Mouse (Mus musculus) mouse trophoblast stem cell (cell line): ENCODE measurements around the gene Fbxo21.

ENCODE experiments used
- in situ Hi-C, 2 experiments: fragments of 300-500 bp; cut with MseI, MboI; formaldehyde crosslinking; loops; 2 replicates in 1 of 2; 3 replicates in 1 of 2; pipeline ENCODE4 v1.15.1; 2025

Gene Fbxo21

GRCm38 (mm10) chr5:117976657-117977500 is at the start of gene Fbxo21:
Fbxo21 (plus strand) TSS chr5:117976730.
- in situ Hi-C loops, result no loop called here

- in situ Hi-C loops, result loop anchor here in 1 of 2 experiments (5.0 kb wide), 1 partner anchor 91 kb away; no protein-coding TSS in a partner anchor
These were observed 48.0 kb upstream of the Fbxo21 start for GRCm38 (mm10) chr5:117928553-117928952.

- in situ Hi-C loops, result loop anchor here (5.0 to 10.0 kb wide), 3 partner anchors 85 to 427 kb away; no protein-coding TSS in a partner anchor
These were observed 44.3 kb upstream of the Fbxo21 start for GRCm38 (mm10) chr5:117932222-117932621.

- in situ Hi-C loops, result loop anchor here (5.0 to 10.0 kb wide), 3 partner anchors 86 to 428 kb away; no protein-coding TSS in a partner anchor
These were observed 43.7 kb upstream of the Fbxo21 start for GRCm38 (mm10) chr5:117932862-117933261.

DNA sequence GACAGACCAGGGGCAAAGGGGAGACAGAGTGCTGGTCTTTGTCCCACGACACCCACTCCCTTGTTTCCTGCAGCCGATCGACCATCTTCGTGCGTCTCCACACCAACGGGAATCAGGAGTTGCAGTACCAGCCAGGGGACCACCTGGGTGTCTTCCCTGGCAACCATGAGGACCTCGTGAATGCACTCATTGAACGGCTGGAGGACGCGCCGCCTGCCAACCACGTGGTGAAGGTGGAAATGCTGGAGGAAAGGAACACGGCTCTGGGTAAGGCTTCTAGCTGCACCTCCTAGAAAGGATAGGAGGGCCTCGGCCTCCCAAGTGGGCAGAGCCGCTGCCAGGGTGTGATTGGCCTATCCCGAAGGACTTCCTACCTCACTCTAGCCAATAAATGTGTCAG is 40.2 kb upstream of the Fbxo21 start:
- in situ Hi-C loops, result loop anchor here in 1 of 2 experiments (10.0 kb wide), 1 partner anchor 432 kb away; no protein-coding TSS in a partner anchor

DNA sequence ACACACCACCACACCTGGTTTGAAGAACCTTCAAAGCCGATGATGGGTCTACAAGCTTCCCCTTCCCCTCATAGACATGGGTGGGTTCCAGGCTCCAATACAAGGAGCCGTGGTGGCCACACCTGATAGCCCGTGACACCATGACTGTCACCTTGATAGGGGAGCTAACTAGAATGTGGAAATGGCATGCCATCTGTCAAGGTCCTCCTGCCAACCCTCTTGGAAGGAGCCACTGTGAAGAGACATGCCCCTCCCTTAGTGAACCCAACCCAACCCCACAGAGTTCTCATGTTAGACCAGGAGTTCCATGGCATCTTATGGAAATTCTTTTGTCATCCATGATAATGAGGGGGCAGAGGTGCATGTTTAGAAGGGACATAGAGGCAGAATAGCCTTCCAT is 39.3 kb upstream of the Fbxo21 start:
- in situ Hi-C loops, result loop anchor here in 1 of 2 experiments (10.0 kb wide), 1 partner anchor 432 kb away; no protein-coding TSS in a partner anchor

DNA sequence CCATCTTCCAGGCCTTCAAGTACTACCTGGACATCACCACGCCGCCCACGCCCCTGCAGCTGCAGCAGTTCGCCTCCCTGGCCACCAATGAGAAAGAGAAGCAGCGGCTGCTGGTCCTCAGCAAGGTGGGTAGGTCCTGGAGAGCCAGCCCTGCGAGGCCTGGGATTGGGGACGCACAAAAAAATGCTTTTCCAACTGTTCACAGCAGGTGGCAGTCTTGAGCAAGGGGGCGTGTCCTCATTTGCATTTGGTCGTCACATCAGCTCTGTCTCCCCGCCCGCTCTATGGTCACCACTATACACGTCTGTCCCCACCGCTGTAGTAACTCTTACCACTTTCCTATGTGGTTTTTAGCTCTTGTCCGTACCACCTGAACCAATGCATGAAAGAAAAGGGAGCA is 38.3 kb upstream of the Fbxo21 start:
- in situ Hi-C loops, result loop anchor here in 1 of 2 experiments (10.0 kb wide), 1 partner anchor 433 kb away; no protein-coding TSS in a partner anchor

DNA sequence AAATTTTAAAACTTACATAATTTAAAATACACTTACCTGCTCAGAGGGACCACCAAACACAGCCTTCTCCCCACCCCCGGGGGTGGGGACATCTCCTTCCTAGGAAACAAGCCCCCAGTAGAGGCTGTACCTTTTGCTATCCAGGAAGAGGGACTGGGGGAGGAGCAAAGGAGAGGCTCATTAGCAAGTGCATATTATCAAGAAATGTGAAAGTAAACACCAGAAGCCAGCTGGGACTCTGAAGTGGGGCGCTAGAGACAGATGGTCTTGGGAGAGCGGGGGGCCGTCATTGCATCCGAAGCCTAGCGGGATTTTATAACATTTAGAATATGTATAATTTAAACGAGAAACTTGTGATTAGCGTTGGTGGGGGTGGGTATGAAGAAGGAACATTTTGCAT is 37.1 kb upstream of the Fbxo21 start:
- in situ Hi-C loops, result loop anchor here in 1 of 2 experiments (10.0 kb wide), 1 partner anchor 435 kb away; no protein-coding TSS in a partner anchor

GRCm38 (mm10) chr5:117941552-117941951 is 35.0 kb upstream of the Fbxo21 start:
- in situ Hi-C loops, result no loop called here

DNA sequence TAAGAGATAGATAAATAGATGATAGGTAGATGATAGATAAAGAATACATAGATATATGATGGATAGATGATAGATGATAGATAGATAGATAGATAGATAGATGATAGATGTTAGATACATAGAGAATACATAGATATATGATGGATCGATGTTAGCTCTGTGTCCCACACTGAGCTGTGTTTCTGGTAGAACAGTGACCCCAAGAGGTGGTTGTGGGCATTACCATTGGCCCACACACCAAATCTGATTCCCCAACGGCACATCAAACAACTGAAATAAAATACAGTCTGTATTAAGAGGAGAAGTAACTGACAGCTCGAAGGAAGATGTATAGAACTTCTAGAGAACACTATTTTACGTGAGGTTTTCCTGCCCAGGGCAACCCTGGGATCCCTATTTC is 29.9 kb upstream of the Fbxo21 start:
- in situ Hi-C loops, result no loop called here

- in situ Hi-C loops, result no loop called here
These were observed 27.1 kb upstream of the Fbxo21 start for GRCm38 (mm10) chr5:117949393-117949792.

- in situ Hi-C loops, result no loop called here
These were observed 22.6 kb upstream of the Fbxo21 start for GRCm38 (mm10) chr5:117953893-117954292.

GRCm38 (mm10) chr5:117954429-117954828 is 22.1 kb upstream of the Fbxo21 start:
- in situ Hi-C loops, result no loop called here

DNA sequence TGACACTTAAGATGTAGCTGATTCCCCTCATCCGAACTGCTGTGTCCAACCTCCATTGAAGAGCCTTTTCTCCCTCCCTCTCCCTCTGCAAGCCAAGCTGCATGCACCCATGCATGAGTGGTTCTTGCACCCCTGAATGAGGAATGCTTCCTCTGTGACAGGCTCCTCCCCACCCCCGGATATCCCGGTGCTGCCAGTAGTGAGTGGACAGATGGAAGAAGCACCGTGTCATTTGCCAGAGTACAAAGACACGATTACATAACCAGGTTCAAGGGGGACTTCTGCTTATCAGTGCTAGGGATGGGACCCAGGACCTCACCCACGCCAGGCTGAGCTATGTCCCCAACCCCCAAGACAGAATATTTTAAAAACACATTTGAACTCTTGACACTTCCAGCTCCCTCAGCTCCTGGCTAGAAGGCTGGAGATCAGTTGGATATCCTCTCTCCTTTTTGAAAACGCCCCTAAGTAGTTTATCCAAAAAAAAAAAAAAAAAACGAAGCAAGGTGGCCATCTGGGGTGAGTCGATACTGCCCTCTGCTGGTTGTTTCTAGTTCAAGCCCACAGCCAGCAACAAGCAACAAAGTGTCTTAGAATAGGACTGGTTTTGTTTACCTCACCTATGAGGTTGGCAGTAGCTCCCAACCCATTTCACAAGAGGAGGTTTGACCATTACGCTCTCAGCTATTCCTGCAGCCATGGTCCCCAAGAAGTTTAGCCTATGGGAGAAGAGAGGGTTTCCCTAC is 20.7 kb upstream of the Fbxo21 start:
- in situ Hi-C loops, result no loop called here

- in situ Hi-C loops, result no loop called here
These were observed 11.8 kb upstream of the Fbxo21 start for GRCm38 (mm10) chr5:117964750-117965149.

DNA sequence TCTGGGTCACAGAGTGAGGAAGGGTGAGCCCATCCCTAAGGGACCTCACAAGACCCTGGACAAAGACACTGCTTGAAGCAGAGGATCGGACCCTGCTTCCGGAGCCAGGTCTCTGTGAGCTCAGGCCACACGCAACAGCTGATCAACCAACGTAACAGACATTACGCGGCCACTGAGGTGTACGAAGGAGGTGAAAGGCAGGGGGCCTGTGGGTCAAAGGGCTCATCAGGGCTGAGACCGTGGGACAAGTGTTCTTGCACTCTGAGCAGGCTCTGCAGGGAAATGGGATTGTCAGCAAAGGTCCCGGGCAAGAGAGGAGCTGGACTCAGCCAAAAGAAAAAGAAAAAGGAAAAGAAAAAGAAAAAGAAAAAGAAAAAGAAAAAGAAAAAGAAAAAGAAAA is 9.6 kb upstream of the Fbxo21 start:
- in situ Hi-C loops, result no loop called here

DNA sequence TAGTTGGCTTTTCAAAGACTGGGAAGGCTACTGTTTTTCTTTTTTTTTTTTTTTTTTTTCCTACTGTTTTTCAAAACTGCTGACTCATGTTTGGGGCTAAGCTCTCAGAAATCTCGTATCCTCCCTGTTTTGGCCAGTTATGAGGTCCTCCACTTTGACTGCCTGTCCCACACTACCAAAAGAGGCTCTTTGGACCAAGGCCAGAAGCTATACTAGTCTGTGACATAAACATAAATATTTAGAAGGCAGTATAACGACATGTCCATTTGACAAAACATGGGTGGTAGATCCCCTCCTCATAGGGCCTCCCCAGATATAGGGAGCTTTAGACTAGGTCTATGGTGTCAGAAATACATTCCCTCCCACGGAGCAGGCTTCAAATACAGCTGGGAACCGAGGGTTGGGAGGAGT is 8.9 kb upstream of the Fbxo21 start:
- in situ Hi-C loops, result no loop called here

DNA sequence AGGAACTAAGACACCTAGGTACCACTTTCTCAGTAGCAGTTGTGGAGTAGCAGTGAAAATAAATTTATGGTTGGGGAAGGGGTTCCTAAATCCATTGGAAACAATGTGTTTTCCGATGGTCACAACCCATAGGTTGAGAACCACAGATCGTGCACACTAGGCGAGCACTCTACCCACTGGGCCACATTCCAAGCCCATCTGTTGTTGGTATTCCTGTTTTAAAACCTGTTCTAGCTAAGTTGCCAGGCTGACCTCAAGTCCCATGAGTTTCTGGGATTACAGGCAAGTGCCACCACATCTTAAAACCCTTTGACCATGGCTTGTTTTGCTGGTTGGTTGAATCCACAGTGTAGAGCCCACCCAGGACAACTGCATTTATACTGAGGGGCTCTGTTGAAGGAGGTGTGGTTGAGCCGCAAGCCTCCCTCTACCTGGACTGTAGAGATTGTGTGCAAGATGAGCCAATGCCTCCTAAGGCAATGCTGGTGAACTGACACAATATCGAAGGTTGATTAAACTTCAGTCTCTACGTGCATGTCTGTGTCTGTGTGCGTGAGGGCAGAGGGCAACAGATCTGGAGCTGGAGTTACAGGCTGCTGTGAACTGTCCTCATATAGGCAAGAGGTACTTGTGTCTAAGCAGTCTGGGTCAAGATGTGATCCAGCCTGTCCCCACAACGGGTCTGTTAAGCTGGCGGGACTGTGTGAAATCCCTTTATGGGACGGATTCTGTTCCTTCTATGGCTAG is 6.7 kb upstream of the Fbxo21 start:
- in situ Hi-C loops, result no loop called here

- in situ Hi-C loops, result no loop called here
These were observed 270 bp upstream of the Fbxo21 start for GRCm38 (mm10) chr5:117976263-117976656.

- in situ Hi-C loops, result no loop called here
These were observed 1.1 kb downstream of the Fbxo21 start for GRCm38 (mm10) chr5:117977501-117978158.

- in situ Hi-C loops, result no loop called here
These were observed 1.7 kb downstream of the Fbxo21 start for GRCm38 (mm10) chr5:117978159-117978697.
